Mouse (Mus musculus): ENCODE results near the gene Erich3. TPM values are rescaled to one million over a fixed set of nuclear protein-coding genes. Genes with fewer than 3 reads are reported as not detected.
A peak's percentile ranks its signal among the peaks of the same experiment; 100 is the strongest.

Erich3 gene
- total and polyA plus RNA-seq, 3 experiments = 0.08 to 0.79 (median 0.46) TPM

DNA sequence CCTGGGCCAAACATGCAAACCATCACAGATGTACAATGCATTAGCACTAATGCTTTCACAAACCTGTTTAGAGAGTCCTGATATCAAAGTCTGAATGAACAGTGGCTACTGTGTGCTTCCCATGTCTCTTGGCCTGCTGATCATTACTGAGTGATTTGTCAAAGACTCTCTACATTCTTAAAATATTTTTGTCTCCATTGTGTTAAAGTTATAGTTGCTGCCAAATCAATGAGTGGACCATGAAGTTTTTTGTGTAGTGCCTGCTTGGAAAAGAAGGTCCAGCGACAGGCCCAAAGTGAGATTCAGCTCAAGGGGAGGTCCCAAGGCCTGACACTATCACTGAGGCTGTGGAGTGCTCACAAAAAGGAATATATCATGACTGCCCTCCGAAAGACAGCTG lies 108.0 kb downstream of the Erich3 start:
- DNase-seq = no peak

DNA sequence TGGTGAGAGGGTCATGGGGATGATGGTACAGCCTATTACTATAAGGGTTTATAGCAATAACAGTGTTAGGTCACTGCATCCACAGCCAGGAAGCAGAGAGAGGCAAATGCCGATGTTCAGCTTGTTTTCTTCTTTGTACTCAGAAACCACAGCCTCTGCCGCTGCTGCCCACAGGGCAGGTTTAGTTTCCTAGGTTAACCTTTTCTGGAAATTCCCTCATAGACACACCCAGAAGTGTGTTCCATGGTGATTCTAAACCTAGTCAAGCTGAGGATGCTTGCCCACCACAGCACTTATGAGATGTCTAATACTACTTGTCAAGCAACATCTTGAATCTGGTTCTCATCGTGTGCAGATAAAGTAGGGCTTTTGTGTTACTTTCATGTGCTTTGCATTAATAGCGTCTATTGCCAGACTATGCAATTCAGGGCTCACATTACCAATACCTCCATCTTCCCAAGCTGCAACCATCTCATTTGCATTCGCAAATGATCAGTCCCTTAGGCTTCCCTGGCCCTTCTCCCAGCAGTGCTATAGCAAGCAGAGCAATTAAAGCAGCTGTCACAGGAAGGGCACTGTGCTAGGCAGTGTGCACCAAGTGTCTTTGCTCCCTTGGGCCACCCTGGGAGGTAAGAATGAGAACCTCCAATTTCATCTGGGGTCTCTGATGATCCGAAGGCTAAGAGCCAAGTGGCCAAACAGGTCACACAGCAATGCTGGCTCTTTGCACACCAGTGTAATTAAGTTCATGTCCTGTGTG lies 115.4 kb downstream of the Erich3 start:
- no peak for DNase-seq

DNA sequence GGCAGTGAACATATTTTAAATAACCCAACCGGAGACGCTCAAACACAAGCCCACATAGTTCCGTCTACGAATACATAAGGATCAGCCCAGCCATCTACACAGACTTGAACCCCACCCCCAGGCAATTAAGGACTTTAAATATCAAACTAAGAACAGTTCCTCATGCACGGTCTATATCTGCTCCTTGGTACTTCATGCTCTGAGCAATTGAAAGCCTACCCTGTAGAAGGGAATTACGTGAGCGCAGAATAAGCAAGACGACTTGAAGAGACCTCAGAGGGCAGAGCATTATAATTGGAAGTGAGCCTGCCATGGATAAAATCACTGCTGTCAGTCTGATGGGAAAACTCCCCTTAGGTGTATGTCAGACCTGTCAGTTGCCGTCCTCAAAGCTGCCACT lies 122.7 kb downstream of the Erich3 start:
- no peak for DNase-seq

DNA sequence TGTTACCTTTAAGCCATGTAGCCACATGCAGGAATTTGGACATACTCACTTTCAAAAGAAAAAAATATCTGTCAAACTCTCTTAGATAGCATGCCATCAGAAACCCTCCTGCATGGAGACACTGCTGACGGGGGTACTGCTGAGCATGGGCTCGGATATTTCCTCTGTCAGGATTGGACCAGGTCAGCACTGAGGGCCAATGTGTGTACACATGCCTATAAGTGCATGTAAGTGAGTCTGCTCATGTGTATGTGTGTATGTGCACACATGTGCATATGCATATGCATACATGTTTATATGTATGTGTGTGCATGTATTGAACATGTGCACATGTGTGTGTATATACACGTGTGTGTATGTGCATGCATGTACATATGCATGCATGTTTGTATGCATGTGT lies 124.0 kb downstream of the Erich3 start:
- DNase-seq = no peak

DNA sequence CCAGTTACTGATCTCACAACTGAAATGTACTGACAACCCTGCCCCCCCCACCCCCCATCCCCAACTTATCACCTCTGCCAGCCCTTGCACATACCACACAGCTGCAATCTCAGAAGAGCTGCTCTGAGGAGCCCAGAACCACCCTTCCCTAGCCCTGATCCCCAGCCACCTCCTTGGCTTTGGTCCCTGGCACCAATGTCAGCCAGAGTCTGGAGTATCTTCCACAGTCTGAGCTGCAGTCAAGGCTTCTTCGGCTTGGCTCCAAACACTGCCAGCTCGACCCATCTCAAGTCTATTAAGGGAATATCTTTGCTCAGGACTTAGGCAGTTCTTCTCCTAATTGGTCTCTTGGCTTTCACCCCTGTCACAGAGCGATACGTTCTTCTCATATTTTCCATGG lies 129.9 kb downstream of the Erich3 start:
- DNase-seq = no peak

DNA sequence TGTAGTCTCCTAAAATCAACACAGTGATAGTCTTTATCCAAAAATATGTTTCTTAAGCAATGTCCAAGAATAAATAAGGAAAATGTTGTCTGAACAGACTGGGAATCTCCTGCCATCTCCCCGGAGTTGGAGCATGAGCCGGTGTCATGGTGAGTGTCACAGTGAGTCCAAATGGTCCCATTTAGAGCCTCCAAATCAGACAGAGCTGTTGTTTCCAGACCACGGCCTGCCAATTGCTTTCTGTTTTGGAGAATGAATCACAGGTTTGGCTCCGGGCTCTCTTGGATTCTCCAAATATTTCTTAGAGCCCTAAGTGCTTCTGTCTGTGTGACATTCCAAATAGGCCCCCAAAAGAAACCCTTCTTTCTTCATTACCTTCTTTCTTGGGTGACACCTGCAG lies 135.1 kb downstream of the Erich3 start:
- DNase-seq = no peak

DNA sequence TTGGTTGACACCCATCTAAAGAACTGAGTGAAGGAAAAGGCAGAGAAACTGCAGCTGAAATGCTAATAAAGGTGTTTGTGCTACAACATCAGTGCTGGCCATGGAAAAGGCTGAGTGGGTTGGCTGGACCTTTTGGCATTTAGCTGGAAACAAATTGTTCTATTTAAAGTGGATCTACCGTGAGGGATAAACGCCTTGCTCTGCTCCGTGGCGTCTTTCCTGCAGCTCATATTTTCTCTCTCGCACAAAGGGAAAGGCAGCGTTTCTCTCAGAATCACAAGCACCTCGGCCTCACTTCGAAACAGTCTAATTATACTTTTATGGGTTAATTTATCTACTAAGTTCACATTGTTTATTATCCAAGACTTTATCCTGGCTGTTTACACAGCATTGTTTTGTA lies 136.8 kb downstream of the Erich3 start:
- no peak for DNase-seq

DNA sequence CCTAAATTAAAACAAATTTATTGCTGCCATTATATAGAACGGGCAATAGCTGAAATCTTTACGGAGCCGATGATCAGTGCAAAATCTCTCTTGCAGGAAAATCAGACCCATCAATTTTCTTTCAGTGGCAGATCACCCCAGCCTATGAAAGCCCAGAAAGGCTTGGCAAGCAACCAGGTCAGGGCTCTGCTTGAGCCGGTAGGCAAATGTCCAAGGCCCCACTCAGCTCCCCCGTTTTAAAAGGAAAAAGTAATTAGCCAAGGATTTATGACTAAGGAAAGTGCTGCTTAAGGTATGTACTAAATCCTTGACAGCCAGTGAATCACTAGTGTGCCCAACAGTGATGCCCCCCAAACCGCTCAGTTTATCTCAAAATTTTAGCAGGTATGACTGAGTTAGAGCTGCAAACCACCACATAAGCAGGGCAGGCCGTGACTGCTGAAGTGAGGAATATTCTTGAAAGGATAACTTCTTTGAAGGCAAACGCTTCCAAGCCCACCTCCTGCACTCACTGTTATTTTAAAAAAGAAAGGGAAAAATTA lies 137.3 kb downstream of the Erich3 start:
- peak; percentile 34 for DNase-seq

DNA sequence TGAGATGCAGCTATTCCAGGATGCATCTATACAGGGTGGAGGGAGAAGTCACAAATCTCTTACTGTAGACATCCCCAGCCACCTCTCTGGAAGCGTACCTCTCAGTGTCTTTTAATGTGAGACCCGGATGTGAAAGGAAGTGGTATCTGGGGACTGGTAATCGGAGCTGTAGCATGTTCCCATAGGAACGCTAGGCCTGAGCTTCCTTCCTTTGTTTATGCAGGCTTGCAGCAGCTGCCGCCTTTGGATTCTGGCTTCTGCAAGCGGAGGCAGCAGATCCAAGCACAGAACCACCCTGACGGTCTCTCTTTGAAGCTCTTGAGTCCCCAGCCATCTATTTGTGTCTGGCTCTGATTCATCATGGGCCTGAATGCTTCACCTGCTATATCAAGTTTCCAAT lies 143.0 kb downstream of the Erich3 start:
- DNase-seq = no peak

DNA sequence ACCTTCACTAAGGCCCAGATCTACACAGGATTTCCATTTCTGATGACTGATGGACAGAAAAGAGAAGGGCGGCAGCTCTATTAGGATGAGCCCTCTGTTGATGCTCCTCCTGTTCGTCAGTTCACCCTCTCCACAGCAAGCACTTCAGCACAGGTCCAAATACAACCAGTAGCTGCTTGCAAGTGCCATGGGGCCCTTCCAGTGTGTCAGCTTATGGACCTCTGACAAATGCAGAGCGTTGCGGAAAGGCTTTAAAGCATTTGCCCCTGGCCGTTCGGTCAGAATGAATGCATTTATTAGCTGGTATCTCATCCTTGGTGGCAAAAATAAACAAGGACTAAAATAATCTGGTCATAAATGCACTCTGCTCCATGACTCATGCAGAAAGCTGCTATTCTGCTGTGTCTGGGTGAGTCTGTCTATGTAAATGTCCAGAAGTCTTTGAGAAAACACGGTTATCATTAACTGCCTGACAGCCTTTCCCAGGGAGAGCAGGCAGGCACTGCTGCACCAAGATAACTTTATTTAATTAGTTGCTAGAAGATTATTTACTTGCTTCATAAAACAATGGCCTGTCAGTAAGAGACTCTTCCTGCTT lies 146.7 kb downstream of the Erich3 start:
- no peak for DNase-seq

DNA sequence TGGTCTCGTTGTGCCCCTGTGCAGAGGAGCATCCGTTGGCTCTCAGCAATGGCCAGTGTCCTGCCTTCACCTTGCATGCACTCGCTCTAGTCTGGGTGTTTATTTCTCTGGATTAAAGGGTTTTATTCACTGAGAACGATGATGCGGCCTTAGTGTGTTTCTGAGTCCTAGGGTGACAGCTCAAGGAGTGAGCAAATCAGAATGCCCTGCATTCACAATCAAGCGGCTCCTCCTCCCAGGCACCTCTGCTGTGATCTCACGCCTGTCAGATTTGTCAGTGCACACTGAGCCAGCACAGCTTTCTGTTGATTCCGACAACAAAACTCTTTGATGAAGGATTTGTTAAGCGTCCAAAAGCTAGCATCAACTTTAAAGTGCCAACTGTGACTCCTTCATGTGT lies 147.6 kb downstream of the Erich3 start:
- no peak for DNase-seq

DNA sequence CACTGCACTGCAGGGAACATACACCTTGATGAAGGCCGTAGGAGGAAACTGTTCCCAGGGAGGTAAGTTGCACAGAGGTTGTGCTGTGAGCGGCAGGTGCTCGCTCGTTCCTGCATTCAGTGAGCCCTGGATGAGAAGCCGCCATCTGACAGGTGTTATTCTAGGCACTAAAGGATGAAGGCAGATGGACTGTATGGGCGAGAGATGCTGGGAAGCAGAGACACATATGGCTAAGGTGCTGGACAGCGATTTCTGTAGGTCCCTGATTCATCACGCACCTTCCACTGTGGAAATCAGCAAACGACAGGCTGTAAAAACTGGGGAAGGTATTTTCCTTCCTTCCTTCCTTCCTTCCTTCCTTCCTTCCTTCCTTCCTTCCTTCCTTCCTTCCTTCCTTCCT lies 148.2 kb downstream of the Erich3 start:
- DNase-seq = no peak

DNA sequence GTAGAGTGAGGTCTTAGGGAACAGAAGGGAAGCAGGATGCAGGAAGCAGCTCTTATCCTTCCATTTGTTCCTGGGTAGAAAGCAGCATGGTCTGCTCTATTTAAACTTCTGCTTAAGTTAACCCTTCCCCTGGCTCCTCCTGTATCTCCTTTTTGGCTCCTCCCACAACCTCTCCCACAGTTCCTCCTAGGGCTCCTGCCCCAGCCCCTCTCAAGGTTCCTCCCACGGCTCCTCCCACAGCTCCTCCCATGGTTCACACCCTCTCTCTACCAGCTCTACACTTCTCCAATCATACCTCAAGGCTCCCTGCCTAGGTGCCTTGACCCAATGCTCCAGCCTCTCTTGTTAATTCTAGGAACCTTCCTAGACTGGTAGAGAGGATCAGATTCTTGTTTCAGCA lies 149.2 kb downstream of the Erich3 start:
- DNase-seq = no peak

DNA sequence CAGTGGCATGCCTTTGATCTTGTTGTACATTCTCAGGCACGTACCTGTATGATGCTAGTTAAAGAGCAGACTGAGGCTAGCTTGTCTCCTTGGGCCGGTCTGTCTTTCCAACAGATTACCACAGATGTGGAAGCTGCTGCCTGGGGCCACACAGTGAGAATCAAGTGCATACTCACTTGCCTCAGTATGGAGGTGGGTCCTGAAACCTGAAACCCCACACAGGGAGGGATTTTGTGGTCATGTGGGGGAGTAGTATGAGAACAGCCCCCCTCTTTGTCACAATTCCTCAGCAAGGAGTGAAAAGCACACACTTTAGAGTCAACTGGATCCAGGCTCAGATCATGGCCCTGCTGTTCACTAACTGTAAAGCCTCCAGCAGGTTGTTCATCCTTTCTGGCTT lies 151.9 kb downstream of the Erich3 start:
- no peak for DNase-seq

DNA sequence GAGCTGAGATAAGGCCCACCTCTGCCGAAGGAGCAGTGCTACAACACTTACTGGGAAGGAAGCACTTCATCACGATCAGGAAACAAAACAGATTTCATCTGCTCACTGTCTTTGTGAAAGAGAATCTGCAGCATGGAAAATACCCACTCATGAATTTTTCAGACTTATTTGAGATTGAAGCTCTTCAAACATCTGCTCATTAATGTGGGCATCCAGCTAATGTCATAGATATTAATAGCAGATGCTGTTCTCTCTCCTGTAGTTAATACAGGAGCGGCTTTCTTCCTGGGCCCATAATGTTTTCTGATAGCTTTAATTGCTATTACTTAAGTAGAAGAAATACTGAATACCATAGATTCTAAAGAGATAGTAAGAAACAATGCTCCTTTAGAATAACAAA lies 152.6 kb downstream of the Erich3 start:
- DNase-seq = no peak

DNA sequence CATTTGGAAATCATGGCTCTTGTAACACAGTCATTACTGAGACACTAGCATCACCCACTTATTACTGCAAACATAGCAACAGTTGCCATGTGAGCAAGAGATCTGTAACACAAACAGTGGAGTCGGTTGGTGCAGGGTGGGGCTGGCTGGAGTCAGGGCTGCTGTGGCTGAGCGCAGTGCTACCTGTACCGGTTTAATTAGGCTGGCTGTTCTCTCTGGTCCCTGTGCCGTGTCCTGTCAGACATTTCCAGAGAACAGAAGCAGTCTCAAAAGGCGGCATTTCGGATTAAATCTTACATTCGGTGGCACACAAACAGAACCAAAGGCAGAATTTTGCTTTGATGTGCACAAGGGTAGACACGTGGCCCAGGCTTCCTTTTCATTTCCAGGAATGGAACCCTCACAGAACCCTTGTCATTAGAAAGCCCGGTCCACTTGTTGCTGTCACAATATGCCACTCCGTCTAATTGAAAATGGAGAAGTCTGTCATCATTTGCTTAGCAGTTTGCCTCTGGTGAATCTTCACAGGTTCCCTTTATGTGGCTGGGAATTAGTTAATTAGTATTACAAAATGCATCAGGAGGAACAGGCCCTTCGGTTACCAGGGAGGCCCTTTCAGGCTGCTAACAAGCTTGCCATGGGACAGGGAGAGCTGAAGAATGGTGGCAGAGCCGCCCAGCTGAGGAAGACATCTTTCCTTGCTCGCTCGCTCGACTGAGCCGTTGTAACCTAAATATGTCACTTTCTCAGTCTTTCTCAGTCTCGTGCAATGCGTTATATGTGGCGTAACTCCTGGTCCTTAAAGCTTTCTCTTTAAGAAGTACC lies 153.4 kb downstream of the Erich3 start:
- peak; percentile 7 for DNase-seq

Other genes starting within 250 kb of the Erich3 start
- 10 to 100 TPM; 18.1 to 24.3 TPM for gene Cryz, start 67.1 kb upstream of the Erich3 start, total RNA-seq (2021)
- gene Cryz, start 67.1 kb upstream of the Erich3 start, polyA plus RNA-seq (2012; rRNA removed) = 5.0 and 6.6 TPM in 2 replicates
- 1 to 10 TPM; 4.0 to 6.6 TPM for gene Tyw3, start 66.8 kb upstream of the Erich3 start, total RNA-seq (2021)
- gene Tyw3, start 66.8 kb upstream of the Erich3 start, polyA plus RNA-seq (2012; rRNA removed) = 6.8 and 12.2 TPM in 2 replicates

Measured in adrenal gland, adult 2 months (tissue).